Mouse (Mus musculus) olfactory bulb, adult 2 months (tissue): ENCODE results near the gene Sec14l4. TPM values are rescaled to one million over a fixed set of nuclear protein-coding genes. Genes with fewer than 3 reads are reported as not detected.

Experiments
- H3K27ac ChIP-seq: fragments of 200-500 bp; 2 replicates; pipeline ENCODE4 v1.5.1; 2012; ENCODE audit warnings: low read depth, low read length; ENCODE audit not compliant: insufficient read depth
- H3K4me1 ChIP-seq: fragments of 200-500 bp; 2 replicates; pipeline ENCODE4 v1.6.1; 2012; ENCODE audit warnings: low read length; ENCODE audit not compliant: control insufficient read depth, insufficient read depth
- H3K4me3 ChIP-seq: fragments of 200-500 bp; 2 replicates; pipeline ENCODE4 v1.5.1; 2012; ENCODE audit warnings: mild to moderate bottlenecking, low read depth, low read length, moderate library complexity; ENCODE audit not compliant: insufficient read depth
- CTCF ChIP-seq: fragments of 200-500 bp; IDR thresholded peaks from 2 replicates; pipeline ENCODE4 v1.5.1; 2012; ENCODE audit warnings: low read depth, mild to moderate bottlenecking, low read length, moderate library complexity; ENCODE audit not compliant: insufficient read depth
- POLR2A ChIP-seq: fragments of 200-500 bp; IDR thresholded peaks from 2 replicates; pipeline ENCODE4 v1.6.1; 2012; ENCODE audit warnings: mild to moderate bottlenecking, low read depth, low read length, moderate library complexity; ENCODE audit not compliant: insufficient read depth
- WGBS: fragments of 180-500 bp; shearing (Covaris S2); methylation state at CpG from one replicate; pipeline ENCODE4 v1.1.7; 2018; 5-methylcytosine and 5-hydroxymethylcytosine counted together
- polyA plus RNA-seq: library from polyadenylated mRNA; stranded (reverse); fragments of >200 nt; gene quantifications from 2 replicates; pipeline ENCODE4 v1.2.4, GENCODE M21; 2012; ENCODE audit warnings: low replicate concordance; ENCODE audit not compliant: missing spikeins, insufficient read depth, insufficient read length

Gene Sec14l4
- polyA plus RNA-seq, 1 experiment, result not detected

DNA sequence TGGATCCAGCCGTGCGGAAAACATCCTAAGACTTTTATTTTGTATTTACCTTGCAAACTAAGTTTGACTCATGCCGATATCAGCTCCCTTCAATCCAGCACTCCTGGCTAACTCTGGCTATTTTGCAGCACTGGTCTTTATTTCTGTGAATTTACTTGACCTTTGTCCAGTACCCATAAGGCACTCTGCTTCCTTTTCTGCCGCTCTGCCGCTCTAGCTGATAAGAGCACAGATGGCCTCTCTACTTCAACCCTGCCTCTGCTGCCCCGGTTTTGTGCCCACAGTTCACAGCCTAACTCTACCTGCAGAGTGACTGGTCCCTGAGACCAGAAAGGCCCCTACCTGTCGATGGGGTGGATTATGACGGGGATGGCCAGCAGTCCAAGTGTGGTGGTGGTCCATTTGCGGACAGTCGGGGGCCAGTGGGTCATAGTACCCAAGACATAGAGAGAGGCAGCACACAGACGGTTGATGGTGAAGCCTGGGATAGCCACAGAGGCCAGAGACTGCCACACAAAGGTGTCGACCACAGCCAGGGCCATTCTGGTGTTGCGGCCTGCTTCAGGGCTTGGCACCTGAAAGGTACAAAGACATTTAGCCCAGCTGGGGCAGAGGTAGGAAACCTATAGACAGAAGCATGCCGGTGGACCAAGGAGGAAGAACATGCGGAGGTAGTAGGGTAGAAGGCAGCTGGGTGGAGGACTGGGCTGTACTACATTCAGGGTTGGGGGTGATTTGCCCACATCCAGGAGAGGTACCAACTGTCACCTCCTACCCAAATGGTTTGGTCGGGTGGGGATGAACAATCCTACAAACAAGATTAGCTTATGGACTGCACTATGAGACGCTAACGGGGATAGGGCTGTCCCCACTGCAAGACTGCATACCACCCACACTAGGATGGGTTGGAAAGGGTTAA is 62.5 kb downstream of the Sec14l4 start:
- WGBS, result 74% methylated on average over 18 of the region's 18 CpGs
- Histone ChIP-seq H3K27ac (peak overlapping the region; percentile 34), H3K4me3 (peak overlapping the region; percentile 83), H3K4me1 (peaks cover 24% of the 10 kb centered on the region)
- TF ChIP-seq CTCF (no peak), POLR2A (no peak)

DNA sequence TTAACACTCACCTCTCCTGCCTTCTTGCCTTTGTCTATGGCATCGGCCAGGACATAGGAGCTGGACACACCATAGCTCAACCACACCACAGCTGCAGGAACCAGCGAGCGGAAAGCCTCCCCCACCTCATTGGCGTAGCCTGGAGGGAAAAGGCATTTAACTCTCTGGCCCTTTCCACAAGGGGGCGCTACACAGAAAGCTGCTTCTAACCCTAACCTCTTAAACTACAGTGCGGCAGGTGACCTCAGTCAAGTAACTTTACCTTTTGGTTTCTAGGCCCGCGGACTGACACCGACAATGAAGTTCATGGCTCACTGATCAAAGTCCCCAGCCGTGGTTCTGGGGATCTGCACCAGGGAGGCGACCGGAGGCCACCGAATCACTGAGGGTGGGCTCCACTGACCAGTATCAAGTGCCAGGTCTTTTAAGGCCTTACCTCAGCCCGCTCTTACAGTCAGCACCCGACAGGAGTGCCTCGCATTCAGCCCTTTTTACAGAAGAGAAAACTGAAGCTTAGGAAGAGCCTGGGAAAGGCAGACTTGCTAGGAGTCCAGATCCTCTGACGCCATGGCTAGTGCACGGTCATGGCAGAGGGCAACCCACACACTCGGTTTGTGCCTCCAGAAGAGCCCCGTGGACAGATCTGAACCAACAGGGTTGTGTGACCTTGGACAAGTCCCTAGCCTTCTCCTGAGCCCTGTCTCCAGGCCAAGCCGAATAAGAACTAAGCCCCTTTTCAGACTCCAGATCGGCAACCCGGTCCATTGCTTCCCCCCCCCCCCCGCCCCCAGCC is 63.3 kb downstream of the Sec14l4 start:
- peak; percentile 86 for TF ChIP-seq CTCF
- no peak for TF ChIP-seq POLR2A
- WGBS, result 4% methylated on average over 24 of the region's 24 CpGs
- Histone ChIP-seq H3K4me1 (peaks cover 24% of the 10 kb centered on the region), H3K4me3 (peak overlapping the region; percentile 83), H3K27ac (peak overlapping the region; percentile 84)

DNA sequence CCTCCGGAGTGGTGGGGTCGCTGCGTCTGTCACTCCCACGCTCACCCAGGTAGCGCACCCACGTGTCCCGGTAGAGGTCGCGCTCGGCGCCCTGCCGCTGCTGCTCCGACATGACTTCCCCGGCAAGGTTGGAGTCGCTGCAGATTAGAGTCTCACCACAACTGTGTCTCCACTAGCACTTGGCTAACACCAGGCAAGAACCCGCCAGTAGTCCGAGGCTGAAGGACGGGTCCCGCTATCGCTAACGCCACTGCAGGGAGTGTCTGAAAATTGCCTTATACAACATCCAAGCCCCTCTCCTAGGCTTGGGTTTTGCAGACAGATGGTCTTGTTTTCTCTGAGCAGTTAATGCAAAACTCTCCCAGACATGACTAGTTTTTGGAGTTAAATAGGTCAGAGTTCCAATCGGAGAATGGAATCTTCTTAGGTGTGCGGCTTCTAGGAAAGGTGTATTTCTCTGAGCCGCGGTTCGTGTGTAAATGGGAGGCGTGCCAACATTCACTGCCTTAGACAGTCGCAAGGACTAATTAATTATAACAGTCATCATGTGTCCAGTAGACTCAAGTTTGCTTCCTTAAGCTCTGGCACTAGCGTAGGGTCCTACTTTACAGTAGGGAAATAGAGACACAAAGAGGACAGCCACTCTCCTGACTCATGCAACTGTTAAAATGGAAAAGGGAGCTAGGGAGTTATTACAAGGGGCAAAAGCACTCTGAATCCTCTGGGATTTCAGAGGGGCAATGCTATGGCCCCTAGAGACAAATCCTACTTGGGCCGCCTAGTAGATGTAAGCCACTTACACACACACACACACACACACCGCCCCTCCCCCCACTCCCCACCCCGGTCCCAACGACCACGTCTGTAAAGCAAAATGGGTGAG is 64.2 kb downstream of the Sec14l4 start, which contains the start of gene Mtfp1:
Gene Mtfp1 (minus strand): TSS at position 275 of the 883 bp plus-strand sequence.
- H3K4me1 ChIP-seq, result peaks cover 24% of the 10 kb centered on the region
- TF ChIP-seq POLR2A (no peak), CTCF (no peak)
- WGBS, result 3% methylated on average over 34 of the region's 34 CpGs

DNA sequence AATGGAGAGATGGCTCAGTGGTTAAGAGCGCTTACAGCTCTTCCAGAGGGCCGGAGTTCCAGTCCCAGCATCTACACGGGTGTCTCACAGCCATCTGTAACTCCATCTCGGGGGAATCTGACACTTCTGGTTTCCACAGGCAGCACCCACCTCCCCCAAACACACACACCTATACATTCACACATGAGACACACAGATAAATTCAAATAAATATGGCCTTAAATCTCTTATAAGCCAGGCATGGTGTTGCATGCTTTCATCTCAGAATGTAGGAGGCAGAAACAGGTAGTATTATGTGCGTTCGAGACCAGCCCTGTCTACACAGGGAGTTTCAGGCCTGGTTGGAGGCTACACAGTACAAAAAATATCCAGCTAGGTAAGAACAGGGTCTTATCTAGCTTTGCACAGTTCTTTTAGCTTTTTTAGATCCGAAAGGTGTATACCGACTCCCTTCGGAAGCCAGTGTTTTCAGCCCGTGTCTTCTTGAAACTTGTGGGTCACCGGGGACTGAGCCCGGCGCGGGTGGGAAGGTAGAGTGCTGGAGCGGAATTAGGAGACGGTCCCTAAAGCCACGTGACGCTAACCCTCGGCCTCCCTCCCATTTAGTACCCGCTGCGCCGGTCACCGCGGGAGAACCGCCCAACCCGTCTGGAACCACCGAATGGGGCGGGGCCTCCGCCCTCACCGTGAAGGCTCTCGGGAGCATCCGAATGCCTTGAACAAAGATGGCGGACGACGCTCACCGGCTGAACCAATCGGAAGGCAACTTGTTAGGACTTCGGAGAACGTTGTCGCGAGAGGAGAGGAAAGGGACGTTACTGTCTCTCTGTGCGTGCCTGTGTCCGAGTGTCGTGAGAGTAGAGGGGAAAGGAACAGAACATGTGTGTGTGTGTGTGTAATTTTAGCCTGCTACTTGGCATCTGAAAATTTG is 65.1 kb downstream of the Sec14l4 start:
- peaks cover 24% of the 10 kb centered on the region for H3K4me1 ChIP-seq
- WGBS, result 2% methylated on average over 45 of the region's 45 CpGs
- peak overlapping the region; percentile 89 for H3K27ac ChIP-seq
- H3K4me3 ChIP-seq, result peak overlapping the region; percentile 49
- no peak for TF ChIP-seq CTCF
- TF ChIP-seq POLR2A, result peak; percentile 76; the same call in 1 of the 2 replicates

More for the DNA sequence above, 64.2 kb downstream of the Sec14l4 start, which contains the start of gene Mtfp1:
- Histone ChIP-seq H3K4me3 (peak within 1 kb of the TSS; percentile 83), H3K27ac (peak within 1 kb of the TSS; percentile 85)

DNA sequence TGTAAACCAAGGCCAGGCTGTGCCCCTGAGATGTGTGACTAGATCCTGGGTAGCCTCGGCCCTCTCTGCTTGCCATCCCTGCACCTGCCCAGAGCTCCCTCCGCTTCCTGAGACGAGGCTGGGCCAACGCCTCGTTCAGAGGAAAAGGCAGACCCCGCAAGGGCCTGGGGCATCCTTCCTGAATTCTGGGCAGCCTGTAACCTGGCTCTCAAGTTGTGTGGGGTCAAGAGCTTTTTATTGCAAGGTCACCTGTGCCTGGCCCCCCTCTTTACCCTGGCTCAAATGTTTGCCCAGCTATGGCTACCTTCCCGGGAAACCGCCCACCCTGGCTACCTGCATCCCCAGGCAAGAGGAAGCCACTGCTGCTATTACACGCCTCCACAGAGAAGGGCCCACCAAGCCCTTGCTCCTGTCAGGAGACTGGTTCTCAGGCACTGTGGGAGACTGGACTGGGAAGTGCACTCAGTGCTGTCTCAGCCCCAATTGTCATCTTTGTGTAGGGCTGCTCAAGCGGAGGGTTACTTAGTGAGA is 65.9 kb downstream of the Sec14l4 start:
- peak overlapping the region; percentile 49 for H3K4me3 ChIP-seq
- WGBS, result 18% methylated on average over 10 of the region's 10 CpGs
- TF ChIP-seq CTCF (no peak), POLR2A (no peak)

More for the DNA sequence above, 65.9 kb downstream of the Sec14l4 start:
- peak overlapping the region; percentile 89 for H3K27ac ChIP-seq
- H3K4me1 ChIP-seq, result peaks cover 21% of the 10 kb centered on the region

Other genes starting within 250 kb of the Sec14l4 start
- not detected in 2 replicates for gene Osbp2, start 167.6 kb upstream of the Sec14l4 start, polyA plus RNA-seq
- not detected in 2 replicates for gene 4921536K21Rik, start 136.4 kb upstream of the Sec14l4 start, polyA plus RNA-seq
- gene Dusp18, start 136.2 kb upstream of the Sec14l4 start, polyA plus RNA-seq, result not detected in 2 replicates
- not detected in 2 replicates for gene Slc35e4, start 116.8 kb upstream of the Sec14l4 start, polyA plus RNA-seq
- gene Tcn2, start 99.3 kb upstream of the Sec14l4 start, polyA plus RNA-seq, result not detected in 2 replicates
- gene Pes1, start 67.5 kb upstream of the Sec14l4 start, polyA plus RNA-seq, result not detected in 2 replicates
- gene 4930556J24Rik, start 54.7 kb upstream of the Sec14l4 start, polyA plus RNA-seq, result not detected in 2 replicates
- not detected in 2 replicates for gene Gal3st1, start 47.8 kb upstream of the Sec14l4 start, polyA plus RNA-seq
- not detected in 2 replicates for gene Sec14l3, start 33.4 kb downstream of the Sec14l4 start, polyA plus RNA-seq
- not detected in 2 replicates for gene Mtfp1, start 64.0 kb downstream of the Sec14l4 start, polyA plus RNA-seq
- gene Sec14l2, start 92.0 kb downstream of the Sec14l4 start, polyA plus RNA-seq, result not detected in 2 replicates
- gene Rnf215, start 103.7 kb downstream of the Sec14l4 start, polyA plus RNA-seq, result not detected in 2 replicates
- gene Ccdc157, start 128.8 kb downstream of the Sec14l4 start, polyA plus RNA-seq, result not detected in 2 replicates
- 165 TPM in 1 of 2 replicates, not detected in the other for gene Sf3a1, start 128.9 kb downstream of the Sec14l4 start, polyA plus RNA-seq
- gene Tbc1d10a, start 155.3 kb downstream of the Sec14l4 start, polyA plus RNA-seq, result not detected in 2 replicates
- not detected in 2 replicates for gene Castor1, start 186.8 kb downstream of the Sec14l4 start, polyA plus RNA-seq
- gene Osm, start 205.0 kb downstream of the Sec14l4 start, polyA plus RNA-seq, result not detected in 2 replicates
- not detected in 2 replicates for gene Lif, start 226.1 kb downstream of the Sec14l4 start, polyA plus RNA-seq